Mouse (Mus musculus): ENCODE results near the gene Cdcp1.

Gene Cdcp1

DNA sequence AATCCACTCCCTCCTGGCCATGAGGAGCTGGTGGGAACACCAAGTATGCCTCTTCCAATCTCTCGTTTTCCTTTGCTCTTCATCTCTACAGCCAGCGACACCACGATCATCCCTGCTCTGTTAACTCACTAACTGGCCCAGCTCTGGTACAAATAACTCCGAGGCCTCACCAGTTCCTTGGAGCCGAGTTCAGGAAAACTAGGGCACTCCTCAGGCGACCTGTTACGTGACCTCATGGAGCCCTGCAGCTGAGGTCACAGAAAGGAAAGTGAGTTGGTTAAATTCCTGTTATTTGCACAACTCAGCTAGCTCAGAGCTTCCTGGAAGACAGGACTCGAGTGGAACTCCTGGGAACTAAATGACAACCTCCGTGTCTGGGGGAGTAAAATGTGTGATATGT is 2.5 kb downstream of the Cdcp1 start:
- peak; percentile 12 for DNase-seq (ENCODE audit: low read depth, low spot score)

DNA sequence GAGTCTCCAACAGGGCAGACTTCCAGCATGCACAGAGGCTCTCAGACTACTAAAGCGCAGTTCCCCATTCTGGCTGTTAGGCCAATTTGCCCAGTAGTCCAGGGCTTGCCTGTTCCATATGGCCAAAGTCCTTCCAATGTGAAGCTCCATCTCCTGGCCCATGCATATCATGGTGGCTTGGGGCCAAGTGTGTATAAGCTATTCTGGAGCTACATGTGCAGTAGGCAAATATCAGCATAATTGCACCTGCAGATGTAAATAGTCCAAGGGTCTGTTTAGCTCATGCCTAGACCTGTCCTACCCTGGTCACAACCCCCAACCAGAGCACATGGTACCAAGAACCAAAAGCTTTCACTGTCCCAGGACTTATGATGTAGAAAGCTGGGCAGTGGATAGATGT is 7.9 kb downstream of the Cdcp1 start:
- DNase-seq (ENCODE audit: low read depth, low spot score): peak; percentile 15

DNA sequence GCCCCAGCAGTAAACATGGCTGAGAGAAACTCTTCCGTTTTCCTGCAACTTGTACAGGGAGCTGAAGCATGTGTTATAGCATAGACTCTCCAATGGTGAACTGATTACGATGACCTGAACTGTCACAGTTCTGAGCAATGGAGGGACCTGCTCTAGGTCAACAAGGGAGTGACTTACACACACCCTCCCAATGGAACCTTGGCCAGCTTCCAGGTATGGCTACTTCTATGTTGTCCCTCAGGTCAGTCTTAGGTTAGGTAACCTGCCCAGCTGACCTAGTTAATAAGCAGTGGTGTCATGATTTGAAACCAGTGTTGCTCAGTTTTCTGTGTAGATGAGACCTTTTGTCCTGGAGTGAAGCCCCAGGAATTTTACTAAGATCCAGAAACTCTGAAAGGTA is 8.9 kb downstream of the Cdcp1 start:
- no peak for DNase-seq (ENCODE audit: low read depth, low spot score)

DNA sequence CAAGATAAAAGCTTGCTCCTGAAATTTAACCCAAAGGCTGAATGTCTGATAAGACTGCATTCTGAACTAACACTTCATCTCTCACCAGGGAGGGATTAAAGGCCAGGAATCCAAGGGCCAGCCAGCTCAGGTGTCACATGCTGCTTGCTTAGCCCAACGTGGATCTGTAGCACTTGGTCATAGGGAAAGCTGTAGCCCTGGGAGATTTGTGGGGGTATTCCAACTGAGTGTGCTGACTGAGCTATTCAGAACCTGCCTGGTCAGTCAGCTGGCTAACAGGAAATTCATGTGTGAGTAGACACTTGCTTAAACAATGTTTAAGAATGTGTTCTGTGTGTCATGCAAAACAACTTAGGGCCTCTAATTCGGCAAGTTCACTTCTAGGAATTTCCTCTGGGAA is 9.3 kb downstream of the Cdcp1 start:
- no peak for DNase-seq (ENCODE audit: low read depth, low spot score)

DNA sequence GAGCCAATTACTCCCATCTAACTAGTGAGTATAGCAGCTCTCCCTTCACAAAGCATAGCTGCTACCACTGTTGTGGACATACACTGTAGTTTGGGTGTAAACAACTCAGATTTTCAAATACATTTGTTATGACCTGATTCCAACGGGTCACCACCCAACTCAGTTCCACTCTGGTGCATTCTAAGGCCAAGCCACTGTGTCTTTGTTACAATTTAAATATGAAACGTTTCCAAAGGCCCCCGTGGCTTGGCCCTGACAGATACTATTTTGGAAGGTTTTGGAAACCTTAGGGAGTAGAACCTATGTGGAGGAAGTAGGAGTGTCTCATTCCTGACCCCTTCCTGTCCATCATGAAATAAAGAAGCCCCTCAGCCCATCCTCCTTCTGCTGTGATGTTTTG is 15.7 kb downstream of the Cdcp1 start:
- DNase-seq (ENCODE audit: low read depth, low spot score): no peak

DNA sequence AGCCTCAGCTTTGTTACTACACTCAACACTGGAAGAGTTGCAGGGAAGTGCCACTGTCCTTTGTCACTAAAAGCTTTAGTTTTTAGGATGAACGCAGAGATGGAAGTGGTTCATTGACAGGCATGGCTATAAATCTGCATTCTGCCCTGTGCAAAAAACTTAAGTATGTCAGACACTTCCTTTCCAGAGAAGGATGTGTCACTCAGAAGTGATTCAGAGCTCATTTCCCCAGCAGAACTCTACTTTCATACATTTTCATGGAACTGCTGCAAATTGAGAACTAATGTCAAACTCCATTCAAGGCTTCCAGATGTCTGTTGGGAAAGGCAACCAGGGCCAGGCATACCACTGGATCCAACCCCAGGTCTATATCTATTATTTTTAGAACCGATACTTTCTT is 27.6 kb downstream of the Cdcp1 start:
- peak; percentile 25 for DNase-seq (ENCODE audit: low read depth, low spot score)

DNA sequence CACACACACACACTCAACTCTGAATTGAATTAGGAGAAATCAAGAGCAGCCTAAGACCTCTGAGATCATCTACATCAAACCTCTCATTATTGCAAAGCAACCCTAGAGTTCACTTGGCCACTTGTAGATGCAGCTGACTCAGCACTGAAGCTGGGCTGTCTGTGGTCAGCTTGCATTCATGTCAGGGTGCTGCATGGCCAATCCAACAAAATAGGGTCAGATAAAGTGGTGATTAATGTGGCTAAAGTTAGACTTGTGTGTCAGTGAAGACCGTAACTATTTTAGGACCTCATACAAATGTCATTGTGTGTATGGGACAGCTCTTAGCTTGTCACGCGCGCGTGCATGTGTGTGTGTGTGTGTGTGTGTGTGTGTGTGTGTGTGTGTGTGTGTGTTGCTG is 28.2 kb downstream of the Cdcp1 start:
- DNase-seq (ENCODE audit: low read depth, low spot score): no peak

DNA sequence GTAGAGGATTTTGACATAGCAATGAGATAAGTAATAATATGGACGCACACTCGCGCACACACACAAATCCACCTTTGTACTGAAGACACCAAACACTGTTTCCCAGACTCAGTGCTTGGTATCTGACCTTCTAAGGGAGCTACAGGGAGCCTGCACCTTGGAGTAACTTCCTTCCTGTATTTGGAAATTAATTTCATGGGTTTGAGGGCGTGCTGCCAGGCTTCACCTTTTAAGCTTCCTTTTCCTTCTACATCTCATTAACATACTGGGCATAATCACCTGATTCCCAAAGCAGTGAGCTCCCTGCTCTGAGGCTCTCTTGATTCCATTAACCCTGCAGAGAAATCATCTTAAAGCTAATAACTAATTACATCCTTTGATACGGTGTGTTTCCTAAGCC is 29.7 kb downstream of the Cdcp1 start:
- no peak for DNase-seq (ENCODE audit: low read depth, low spot score)

DNA sequence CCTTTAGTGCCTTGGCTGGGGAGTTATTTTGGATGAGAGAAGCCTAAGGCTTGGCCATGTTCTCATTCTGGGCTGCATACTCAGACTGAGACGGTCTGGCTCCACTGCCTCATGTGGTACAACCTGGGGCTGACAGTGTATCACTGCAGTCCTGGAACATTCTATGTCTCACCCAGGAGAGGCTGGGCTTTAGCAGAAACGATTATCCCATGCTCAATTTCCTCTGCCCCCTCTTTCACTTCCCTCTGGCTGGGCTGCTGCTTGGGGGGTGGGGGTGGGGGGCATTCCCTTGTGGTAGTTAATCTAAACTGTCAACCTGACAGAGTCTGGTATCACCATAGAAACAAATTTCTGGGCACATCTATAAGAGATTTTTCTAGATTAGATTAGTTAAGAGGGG is 30.3 kb downstream of the Cdcp1 start:
- DNase-seq (ENCODE audit: low read depth, low spot score): no peak

DNA sequence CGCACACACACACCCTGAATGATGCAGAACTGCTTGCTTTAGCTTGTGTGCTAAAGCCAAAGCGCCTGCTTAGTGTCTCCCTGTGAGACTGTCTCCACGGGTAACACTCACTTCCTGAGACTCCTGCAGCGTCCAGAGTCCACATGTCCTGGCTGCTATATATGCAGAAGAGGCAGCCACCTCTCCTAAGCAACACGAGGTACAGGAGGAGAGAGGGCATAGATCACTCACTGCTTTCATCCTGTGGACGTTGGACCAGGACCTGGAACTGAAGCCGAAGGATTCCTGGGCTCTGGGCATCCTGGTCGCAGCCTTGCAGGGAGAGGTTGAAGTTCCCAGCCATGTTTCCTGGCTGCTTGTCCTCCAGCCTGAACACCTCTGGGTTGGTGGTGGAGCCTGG is 32.6 kb downstream of the Cdcp1 start:
- no peak for DNase-seq (ENCODE audit: low read depth, low spot score)

DNA sequence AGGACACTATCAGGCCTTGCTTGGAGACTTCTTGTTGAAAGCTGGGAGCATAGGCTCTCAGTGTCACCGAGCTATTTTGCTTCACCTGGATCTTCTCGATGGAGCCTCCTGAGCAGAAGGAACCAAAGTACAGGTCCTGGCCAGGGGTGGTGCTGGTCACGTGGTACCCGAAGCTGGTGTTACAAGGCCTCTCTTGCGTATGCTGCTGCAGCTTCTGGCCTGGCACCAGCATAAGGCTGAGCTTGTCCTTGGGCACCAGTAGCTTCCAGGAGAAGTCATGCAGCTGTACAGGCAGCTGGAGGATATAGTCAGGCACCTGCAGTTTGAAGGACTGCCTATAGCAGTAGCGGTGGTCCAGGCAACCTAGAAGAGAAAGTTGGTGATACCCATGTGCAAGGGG is 35.8 kb downstream of the Cdcp1 start:
- no peak for DNase-seq (ENCODE audit: low read depth, low spot score)

DNA sequence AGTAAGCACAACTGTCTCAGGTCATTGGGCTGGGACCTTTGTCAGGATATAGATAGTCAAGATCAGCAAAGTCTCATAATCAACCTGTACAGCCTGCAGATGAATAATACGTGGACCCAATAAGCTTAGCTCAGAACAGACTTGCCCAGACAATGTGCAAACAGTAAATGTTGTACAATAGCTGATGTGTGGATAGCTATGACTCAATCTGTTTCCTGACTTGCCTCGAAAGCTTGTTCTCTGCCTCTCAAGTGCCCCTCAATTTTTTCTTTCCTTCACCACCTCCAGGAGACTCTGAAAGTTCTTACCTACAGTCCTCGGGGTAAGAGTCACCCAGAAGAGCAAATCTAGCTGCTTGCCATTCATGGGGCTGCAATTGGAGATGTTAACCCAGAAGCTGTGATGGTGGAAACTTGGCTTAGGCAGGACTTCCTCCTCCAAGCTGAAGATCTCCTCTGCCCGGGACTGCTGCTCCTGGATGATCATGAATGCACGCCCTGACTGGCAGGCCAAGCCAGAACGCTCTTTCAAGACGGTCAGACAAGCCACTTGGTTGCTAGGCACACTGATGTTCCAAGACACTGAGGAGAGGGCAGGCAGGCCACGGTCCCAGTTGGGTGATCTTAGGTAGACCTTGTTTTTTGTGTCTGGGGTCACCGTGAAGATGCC is 38.3 kb downstream of the Cdcp1 start:
- DNase-seq (ENCODE audit: low read depth, low spot score): no peak

DNA sequence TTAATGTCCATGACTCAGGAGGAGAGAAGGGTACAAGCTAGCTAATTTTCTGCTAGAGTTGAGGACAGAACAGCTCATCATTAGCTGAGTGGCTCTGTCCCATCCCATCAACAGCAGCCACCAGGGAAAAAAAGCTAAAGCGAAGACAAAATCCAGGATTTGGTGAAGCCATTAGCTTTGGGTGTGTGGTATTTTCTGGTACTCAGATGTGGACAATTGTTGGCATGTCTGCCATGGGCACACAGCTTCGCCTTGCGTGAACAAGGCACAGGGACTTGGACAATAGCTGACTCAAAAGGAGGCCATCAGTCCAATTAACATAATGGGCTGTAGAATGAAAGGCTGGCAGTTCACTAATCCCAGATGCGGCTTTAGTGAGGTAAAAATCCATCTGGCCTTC is 41.5 kb downstream of the Cdcp1 start:
- no peak for DNase-seq (ENCODE audit: low read depth, low spot score)

DNA sequence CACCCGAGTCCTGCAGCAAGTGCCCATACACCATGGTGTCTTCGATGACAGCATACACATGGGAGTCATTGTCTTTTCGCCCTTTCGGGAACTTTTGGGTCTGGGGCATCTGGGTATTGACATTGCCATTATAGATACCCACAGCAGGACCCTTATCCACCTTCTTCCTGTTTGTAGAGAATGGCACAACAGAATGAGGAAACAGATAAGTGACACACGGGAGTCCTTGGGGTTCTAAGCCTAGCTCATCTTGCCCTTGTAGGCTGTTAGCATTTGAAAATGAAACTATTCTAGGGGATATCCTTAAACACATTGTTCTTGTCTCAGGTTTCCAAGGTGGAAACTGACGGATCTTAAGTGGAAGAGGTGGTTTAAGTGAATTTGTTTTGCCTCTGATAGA is 42.1 kb downstream of the Cdcp1 start:
- no peak for DNase-seq (ENCODE audit: low read depth, low spot score)

DNA sequence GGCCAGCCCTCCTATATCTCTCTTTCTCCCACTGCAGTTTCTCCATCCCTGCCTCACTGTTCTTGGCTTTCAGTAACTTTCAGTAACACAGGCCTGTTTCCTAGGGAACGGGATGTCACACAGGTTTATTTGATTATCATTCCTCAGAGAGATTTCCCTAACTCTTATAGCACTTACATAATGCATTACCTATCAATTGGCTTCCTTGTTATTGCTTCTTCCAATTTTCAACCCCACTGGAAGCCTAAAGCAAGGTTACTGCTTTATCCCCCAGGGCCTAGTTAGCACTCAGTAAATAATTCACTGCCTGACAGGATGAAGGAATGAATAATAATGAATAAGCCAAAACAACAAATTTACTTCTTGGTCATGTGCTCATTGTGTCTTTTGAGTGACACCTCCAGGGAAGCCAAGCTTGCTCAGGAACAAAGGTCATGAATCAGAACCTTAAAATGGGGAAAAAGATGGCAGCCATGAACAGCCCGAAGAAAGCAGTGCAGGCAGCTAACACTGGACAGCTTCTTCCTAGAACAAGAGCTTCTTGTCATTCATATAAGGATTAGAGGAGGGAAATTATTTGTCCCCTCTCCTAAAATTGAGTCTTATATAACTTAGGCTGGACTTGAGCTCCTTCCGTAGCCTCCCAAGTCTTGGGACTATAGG is 49.9 kb downstream of the Cdcp1 start:
- no peak for DNase-seq (ENCODE audit: low read depth, low spot score)

DNA sequence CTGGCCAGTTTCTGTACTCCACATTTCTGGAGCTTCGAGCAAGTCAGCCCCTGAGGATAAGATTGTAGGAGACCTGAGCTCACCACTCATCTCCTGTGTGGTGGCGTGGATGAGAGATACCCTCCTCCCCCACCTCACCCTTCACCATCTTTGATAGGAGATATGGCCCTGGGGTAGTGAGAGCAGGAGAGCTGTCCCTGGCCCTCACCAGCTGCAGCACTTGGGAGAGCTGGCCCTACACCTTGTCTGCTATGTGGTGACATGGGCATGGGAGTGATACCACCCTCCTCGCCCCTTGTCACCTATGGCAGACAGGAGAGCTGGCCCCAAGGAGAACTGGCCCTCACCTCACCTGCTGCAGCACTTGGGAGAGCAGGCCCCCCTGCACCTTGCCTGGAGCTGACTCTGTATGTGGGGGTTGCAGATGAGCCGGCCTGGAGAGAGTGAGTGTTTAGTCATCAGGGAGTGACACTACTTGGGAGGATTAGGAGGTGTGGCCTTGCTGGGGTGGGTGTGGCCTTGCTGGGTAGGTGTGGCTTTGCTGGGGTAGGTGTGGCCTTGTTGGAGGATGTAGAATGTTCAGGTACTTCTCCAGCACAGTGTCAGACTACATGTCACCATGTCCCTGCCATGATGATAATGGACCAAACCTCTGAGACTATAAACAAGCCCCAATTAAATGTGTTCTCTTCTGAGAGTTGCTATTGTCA is 52.7 kb downstream of the Cdcp1 start:
- no peak for DNase-seq (ENCODE audit: low read depth, low spot score)

DNA sequence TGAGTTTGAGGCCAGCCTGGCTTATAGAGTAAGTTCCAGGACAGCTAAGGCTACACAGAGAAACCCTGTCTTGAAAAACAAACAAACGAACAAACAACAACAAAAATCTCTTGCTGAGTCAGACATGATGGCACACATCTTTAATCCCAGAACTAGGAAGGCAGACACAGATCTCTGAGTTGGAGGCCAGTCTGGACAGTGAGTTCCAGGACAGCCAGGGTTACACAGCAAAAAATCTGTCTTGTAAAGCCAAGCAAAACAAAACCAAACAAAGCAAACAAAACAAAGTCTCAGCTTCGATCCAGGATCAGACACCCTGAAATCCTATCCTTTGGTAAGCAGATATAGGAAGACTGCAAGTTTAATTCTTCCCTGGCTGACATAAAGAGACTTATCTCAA is 54.0 kb downstream of the Cdcp1 start:
- DNase-seq (ENCODE audit: low read depth, low spot score): no peak

DNA sequence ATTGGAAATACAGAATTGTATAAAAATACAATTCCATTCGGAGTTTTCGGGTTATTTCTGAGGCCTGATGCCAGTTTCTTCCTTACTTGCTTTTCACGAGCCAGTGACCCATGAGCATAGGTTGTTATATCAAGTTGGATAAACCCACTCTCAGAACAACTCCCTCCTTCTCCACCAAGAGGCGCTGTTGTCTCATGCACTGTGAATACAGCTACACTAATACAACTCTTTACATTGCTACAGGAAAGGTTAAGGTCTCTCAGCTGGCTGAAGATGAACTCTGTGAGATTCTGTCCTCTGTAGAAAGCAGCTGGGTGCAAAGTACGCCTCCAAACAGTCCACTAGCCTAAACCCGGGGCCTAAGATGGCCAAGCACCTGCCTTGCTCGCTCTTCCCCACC is 56.5 kb downstream of the Cdcp1 start:
- peak; percentile 78 for DNase-seq (ENCODE audit: low read depth, low spot score)

DNA sequence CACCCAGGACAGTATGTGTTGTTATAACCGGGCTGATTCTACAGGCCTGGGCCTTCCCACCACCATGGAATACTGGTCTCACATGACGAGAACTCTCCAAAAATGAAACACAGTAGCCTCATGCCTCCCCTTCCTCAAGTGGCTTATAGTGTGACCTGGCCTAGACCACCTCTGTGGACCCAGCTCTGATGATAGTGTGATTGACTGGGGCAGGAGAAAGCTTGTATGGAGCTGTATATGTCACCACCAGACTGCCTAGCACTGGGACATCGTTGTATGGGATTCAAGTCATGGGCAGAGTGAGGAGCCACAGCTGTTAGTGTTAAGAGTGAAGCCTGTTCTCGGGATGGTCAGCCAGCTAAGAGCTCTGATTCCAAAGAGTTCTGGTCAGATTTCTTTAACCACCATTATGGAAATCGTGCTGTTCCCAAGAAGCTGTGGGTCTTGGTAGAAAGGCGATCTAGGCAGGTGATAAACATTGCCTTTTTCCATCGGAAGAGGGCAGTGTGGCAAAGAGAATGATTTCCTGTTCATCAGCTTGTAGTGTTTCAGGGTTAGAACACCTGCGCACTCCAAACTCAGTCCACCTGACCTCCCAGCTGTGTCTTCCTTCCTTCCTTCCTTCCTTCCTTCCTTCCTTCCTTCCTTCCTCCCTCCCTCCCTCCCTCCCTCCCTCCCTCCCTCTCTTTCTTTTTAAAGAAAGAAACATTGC is 57.6 kb downstream of the Cdcp1 start:
- peak; percentile 80 for DNase-seq (ENCODE audit: low read depth, low spot score)

DNA sequence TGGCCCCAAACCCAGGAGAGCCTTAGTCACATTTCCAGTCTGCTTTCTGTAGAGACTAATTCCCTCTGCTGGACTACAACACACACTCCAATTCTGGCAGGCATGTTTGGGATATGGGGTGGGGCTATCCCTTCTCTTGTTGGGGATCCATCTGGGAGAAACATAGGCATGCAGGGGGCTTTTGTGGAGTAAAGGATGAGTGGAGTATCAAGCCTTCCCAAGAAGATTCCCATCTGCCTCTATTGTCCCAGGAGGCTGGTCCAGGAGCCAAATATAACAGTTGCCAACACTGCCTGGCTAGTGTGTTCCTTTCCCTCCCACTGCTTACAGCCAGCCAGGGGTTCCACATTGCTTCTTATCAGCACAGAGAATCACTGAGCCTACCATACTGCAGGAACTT is 58.1 kb downstream of the Cdcp1 start:
- no peak for DNase-seq (ENCODE audit: low read depth, low spot score)

DNA sequence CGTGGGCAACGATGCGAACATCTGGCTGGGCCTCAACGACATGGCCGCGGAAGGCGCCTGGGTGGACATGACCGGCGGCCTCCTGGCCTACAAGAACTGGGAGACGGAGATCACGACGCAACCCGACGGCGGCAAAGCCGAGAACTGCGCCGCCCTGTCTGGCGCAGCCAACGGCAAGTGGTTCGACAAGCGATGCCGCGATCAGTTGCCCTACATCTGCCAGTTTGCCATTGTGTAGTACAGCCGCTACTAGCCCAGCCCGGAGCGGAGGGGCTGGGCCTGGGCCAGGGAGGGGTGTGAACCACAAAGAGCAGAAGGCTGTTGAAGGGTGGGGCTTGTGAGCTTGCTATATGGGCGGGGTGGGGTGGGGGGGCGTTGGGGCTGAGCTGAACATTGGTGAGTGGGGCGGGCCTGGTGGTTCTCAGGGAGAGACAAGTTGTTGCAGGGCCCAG is 58.9 kb downstream of the Cdcp1 start:
- no peak for DNase-seq (ENCODE audit: low read depth, low spot score)

DNA sequence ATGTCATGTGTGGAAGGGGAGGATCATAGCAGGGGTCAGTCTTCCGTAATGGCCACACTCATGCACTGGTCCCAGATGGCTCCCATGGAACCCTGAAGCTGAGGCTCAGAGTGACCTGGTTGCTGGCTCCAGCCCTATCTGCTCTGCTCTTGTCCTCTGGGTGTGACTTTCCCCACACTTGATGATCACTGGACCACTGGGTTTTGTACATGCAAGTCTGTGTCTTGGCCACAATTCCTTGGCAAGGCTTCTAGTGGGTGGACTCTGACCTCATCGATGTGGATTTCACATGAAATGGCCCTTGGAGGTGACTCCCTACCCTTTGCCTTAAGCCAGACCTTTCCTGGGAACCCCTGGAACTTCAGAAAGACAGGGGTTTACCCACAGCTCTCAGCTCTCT is 62.7 kb downstream of the Cdcp1 start:
- DNase-seq (ENCODE audit: low read depth, low spot score): no peak

Data from brain, adult 2 months (tissue).